Mouse (Mus musculus): ENCODE measurements at regions not wholly inside any gene's neighbourhood (a gene's known extent, or its start where the extent isn't known, plus 50 kb on each side); places are given as distances from the start of the nearest gene placed in this dataset.

DNA sequence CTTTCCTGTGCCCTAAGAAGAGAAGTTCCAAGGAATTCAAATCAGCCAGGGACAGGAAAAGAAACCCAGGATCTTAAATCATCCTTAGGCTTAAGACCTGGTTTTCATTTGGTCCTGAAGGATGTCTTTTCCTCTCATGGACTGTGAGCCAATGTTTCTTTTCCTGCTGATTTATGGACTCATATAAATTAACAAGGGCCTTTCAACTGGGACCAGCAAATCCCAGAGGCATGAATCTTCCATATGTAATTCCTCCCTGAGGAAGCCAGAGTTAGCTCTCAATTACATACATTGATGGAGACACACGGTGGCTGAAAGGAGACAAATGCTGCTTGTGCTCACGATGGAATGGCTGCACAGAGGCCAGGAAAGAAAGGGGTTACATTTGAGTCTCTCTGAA lies 230.2 kb upstream of the Tnc start:
- Histone ChIP-seq H3K9me3 (ENCODE audit: low read length) (no peaks in the 10 kb centered on the region), H3K9ac (replicated peaks) (no peak overlapping the region), H3K4me3 (ENCODE audit: low read depth, low read length) (no peak overlapping the region), H3K36me3 (replicated peaks; ENCODE audit: insufficient read depth, low read length) (no peaks in the 10 kb centered on the region), H3K4me1 (ENCODE audit: insufficient read depth) (no peaks in the 10 kb centered on the region), H3K27me3 (ENCODE audit: insufficient read depth, low read length) (no peaks in the 10 kb centered on the region), H3K27ac (ENCODE audit: low read depth) (no peak overlapping the region), H3K4me2 (ENCODE audit: low read depth, low read length) (no peak overlapping the region)
- DNase-seq (no peak), ATAC-seq (no peak)
- WGBS (ENCODE audit: insufficient replicate concordance), result 63% methylated on average over 2 of the region's 2 CpGs
- no peak for TF ChIP-seq EP300 (IDR thresholded peaks at IDR 0.05; ENCODE audit: low read depth)
- no peak for TF ChIP-seq CTCF (IDR thresholded peaks at IDR 0.05; ENCODE audit: low read depth)

- Histone ChIP-seq H3K4me3 (ENCODE audit: low read depth, low read length) (no peak overlapping the region), H3K9me3 (ENCODE audit: low read length) (no peaks in the 10 kb centered on the region), H3K9ac (replicated peaks) (no peak overlapping the region), H3K27ac (ENCODE audit: low read depth) (no peak overlapping the region), H3K27me3 (ENCODE audit: insufficient read depth, low read length) (no peaks in the 10 kb centered on the region), H3K4me2 (ENCODE audit: low read depth, low read length) (no peak overlapping the region), H3K36me3 (replicated peaks; ENCODE audit: insufficient read depth, low read length) (no peaks in the 10 kb centered on the region), H3K4me1 (ENCODE audit: insufficient read depth) (no peaks in the 10 kb centered on the region)
- ATAC-seq, result no peak
- DNase-seq, result no peak
- 73% methylated on average over 3 of the region's 3 CpGs for WGBS (ENCODE audit: insufficient replicate concordance)
- TF ChIP-seq EP300 (IDR thresholded peaks at IDR 0.05; ENCODE audit: low read depth) (no peak), CTCF (IDR thresholded peaks at IDR 0.05; ENCODE audit: low read depth) (no peak)
Measured at GRCm38 (mm10) chr4:64274291-64274960, 227.6 kb upstream of the Tnc start.

- H3K9ac ChIP-seq (replicated peaks), result no peak overlapping the region
- 37% methylated on average over 5 of the region's 5 CpGs for WGBS (ENCODE audit: insufficient replicate concordance)
Measured at GRCm38 (mm10) chr4:64269846-64270245, 223.0 kb upstream of the Tnc start.

GRCm38 (mm10) chr4:64269117-64269516 lies 222.3 kb upstream of the Tnc start:
- Histone ChIP-seq H3K27ac (ENCODE audit: low read depth) (no peak overlapping the region), H3K4me3 (ENCODE audit: low read depth, low read length) (no peak overlapping the region), H3K4me2 (ENCODE audit: low read depth, low read length) (no peak overlapping the region), H3K4me1 (ENCODE audit: insufficient read depth) (no peaks in the 10 kb centered on the region), H3K36me3 (replicated peaks; ENCODE audit: insufficient read depth, low read length) (no peaks in the 10 kb centered on the region), H3K9ac (replicated peaks) (no peak overlapping the region), H3K27me3 (ENCODE audit: insufficient read depth, low read length) (no peaks in the 10 kb centered on the region), H3K9me3 (ENCODE audit: low read length) (no peaks in the 10 kb centered on the region)
- no peak for DNase-seq
- TF ChIP-seq CTCF (IDR thresholded peaks at IDR 0.05; ENCODE audit: low read depth) (no peak), EP300 (IDR thresholded peaks at IDR 0.05; ENCODE audit: low read depth) (no peak)
- no peak for ATAC-seq
- WGBS (ENCODE audit: insufficient replicate concordance), result 80% methylated on average over 2 of the region's 2 CpGs

More at GRCm38 (mm10) chr4:64269846-64270245, 223.0 kb upstream of the Tnc start:
- Histone ChIP-seq H3K27me3 (ENCODE audit: insufficient read depth, low read length) (no peaks in the 10 kb centered on the region), H3K27ac (ENCODE audit: low read depth) (no peak overlapping the region), H3K4me3 (ENCODE audit: low read depth, low read length) (no peak overlapping the region), H3K4me1 (ENCODE audit: insufficient read depth) (no peaks in the 10 kb centered on the region), H3K9me3 (ENCODE audit: low read length) (no peaks in the 10 kb centered on the region), H3K36me3 (replicated peaks; ENCODE audit: insufficient read depth, low read length) (no peaks in the 10 kb centered on the region), H3K4me2 (ENCODE audit: low read depth, low read length) (no peak overlapping the region)
- DNase-seq, result no peak
- TF ChIP-seq EP300 (IDR thresholded peaks at IDR 0.05; ENCODE audit: low read depth), result no peak
- no peak for TF ChIP-seq CTCF (IDR thresholded peaks at IDR 0.05; ENCODE audit: low read depth)
- ATAC-seq, result no peak

DNA sequence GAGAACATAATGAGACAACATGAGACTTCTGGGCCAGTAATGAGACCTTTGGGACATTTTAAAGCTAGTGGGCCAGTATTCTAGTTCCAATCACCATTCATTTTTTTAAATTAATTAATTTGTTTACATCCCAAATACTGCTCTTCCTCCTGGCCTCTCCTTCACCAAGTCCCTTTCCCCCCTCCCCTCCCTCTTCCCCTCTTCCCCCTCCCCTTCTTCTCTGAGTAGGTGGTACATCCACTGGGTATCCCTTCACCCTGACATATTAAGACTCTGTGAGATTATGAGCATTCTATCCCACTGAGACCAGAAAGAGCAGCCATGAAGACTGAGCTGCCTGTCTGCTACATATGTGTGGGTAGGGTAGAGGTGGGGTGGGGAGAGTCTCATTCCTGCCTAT lies 213.7 kb upstream of the Tnc start:
- no peak for TF ChIP-seq CTCF (IDR thresholded peaks at IDR 0.05; ENCODE audit: low read depth)
- no peak for DNase-seq
- no peaks in the 10 kb centered on the region for H3K9me3 ChIP-seq (ENCODE audit: low read length)
- no peak for ATAC-seq
- no peak overlapping the region for H3K4me3 ChIP-seq (ENCODE audit: low read depth, low read length)
- H3K4me1 ChIP-seq (ENCODE audit: insufficient read depth), result no peaks in the 10 kb centered on the region
- no peaks in the 10 kb centered on the region for H3K36me3 ChIP-seq (replicated peaks; ENCODE audit: insufficient read depth, low read length)
- no peak overlapping the region for H3K9ac ChIP-seq (replicated peaks)
- no peaks in the 10 kb centered on the region for H3K27me3 ChIP-seq (ENCODE audit: insufficient read depth, low read length)
- no peak overlapping the region for H3K4me2 ChIP-seq (ENCODE audit: low read depth, low read length)
- no peak overlapping the region for H3K27ac ChIP-seq (ENCODE audit: low read depth)

GRCm38 (mm10) chr4:64260188-64260444 lies 213.3 kb upstream of the Tnc start:
- TF ChIP-seq CTCF (IDR thresholded peaks at IDR 0.05; ENCODE audit: low read depth) (no peak), EP300 (IDR thresholded peaks at IDR 0.05; ENCODE audit: low read depth) (no peak)
- Histone ChIP-seq H3K4me2 (ENCODE audit: low read depth, low read length) (no peak overlapping the region), H3K4me3 (ENCODE audit: low read depth, low read length) (no peak overlapping the region), H3K36me3 (replicated peaks; ENCODE audit: insufficient read depth, low read length) (no peaks in the 10 kb centered on the region), H3K4me1 (ENCODE audit: insufficient read depth) (no peaks in the 10 kb centered on the region), H3K9ac (replicated peaks) (no peak overlapping the region), H3K27me3 (ENCODE audit: insufficient read depth, low read length) (no peaks in the 10 kb centered on the region), H3K9me3 (ENCODE audit: low read length) (no peaks in the 10 kb centered on the region), H3K27ac (ENCODE audit: low read depth) (no peak overlapping the region)
- ATAC-seq (no peak), DNase-seq (no peak)

Measured in liver, postnatal 0 days (tissue).